10 mouse cellular contexts compared by ENCODE assay signal in the genomic region with DNA sequence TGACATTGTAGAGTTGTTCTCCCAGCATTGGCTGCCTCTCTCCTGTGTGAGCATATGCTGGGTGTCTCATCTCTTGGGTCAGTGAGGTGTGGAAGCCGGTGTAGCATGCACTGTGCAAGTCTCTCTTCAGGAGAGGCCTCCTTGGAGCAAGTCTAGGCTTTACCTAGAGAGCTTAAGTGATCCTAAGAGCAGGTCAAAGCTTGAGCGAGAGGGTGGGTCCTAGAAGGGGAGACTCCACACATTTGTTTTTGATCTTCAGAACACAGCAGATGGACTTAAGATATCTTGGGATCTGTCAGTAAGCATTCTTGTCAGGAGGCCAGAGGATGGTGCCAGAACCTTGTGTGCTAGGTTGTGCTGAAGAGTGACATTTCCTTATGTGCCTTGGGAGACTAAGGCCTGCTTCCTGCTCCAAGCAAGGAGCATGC.
DNase-seq lines count a peak whose midpoint lies in the region; ATAC-seq and TF ChIP-seq lines count a peak whose summit lies in the region.
"Had no signal": no experiment of that assay in that cellular context is flagged by ENCODE, and none has a peak within 500 bp of the region (broad histone marks: within the 10 kb centered on the region; RNA-seq: fewer than 3 reads in every experiment).

No protein-coding gene starts in this region.

- no peak for ATAC-seq in forebrain, embryonic 14.5 days
- ATAC-seq in forebrain, postnatal 0 days = no peak; the same call in 1 of the 2 replicates
- no peak for ATAC-seq in hindbrain, embryonic 12.5 days (ENCODE audit: low FRiP score)

- H3K27ac ChIP-seq in forebrain, embryonic 14.5 days (ENCODE audit: low read depth, low read length) = no peak overlapping the region
- H3K27ac ChIP-seq in forebrain, postnatal 0 days (ENCODE audit: low read depth, low read length) = no peak overlapping the region
- no peak overlapping the region for H3K27ac ChIP-seq in thymus, adult 2 months (ENCODE audit: control insufficient read depth, insufficient read depth, low read length)
- H3K27ac ChIP-seq in hindbrain, embryonic 12.5 days = no peak overlapping the region
- H3K27ac ChIP-seq: midbrain, embryonic 10.5 days had no signal

- no peaks in the 10 kb centered on the region for H3K27me3 ChIP-seq in forebrain, embryonic 14.5 days (replicated peaks; ENCODE audit: control insufficient read depth, insufficient read depth, low read length)
- no peaks in the 10 kb centered on the region for H3K27me3 ChIP-seq in forebrain, postnatal 0 days (ENCODE audit: insufficient read depth, low read length)
- no peaks in the 10 kb centered on the region for H3K27me3 ChIP-seq in thymus, adult 2 months (ENCODE audit: control insufficient read depth, insufficient read depth, low read length)
- no peaks in the 10 kb centered on the region for H3K27me3 ChIP-seq in hindbrain, embryonic 12.5 days

- H3K9ac ChIP-seq in forebrain, embryonic 14.5 days (ENCODE audit: low read length) = no peak overlapping the region
- H3K9ac ChIP-seq in forebrain, postnatal 0 days = no peak overlapping the region
- H3K9ac ChIP-seq in hindbrain, embryonic 12.5 days = no peak overlapping the region

- H3K36me3 ChIP-seq in forebrain, embryonic 14.5 days (ENCODE audit: control insufficient read depth, insufficient read depth, low read length) = no peaks in the 10 kb centered on the region
- H3K36me3 ChIP-seq in forebrain, postnatal 0 days (ENCODE audit: insufficient read depth) = no peaks in the 10 kb centered on the region
- H3K36me3 ChIP-seq in thymus, adult 2 months (ENCODE audit: control insufficient read depth, insufficient read depth, low read length) = no peaks in the 10 kb centered on the region
- H3K36me3 ChIP-seq in hindbrain, embryonic 12.5 days = no peaks in the 10 kb centered on the region
- H3K36me3 ChIP-seq: midbrain, embryonic 10.5 days had no signal

- no peak for TF ChIP-seq POLR2A in thymus, adult 2 months (IDR thresholded peaks at IDR 0.05; ENCODE audit: control insufficient read depth, extremely low read depth, insufficient read depth, low read length, poor library complexity)

- H3K9me3 ChIP-seq in forebrain, embryonic 14.5 days (replicated peaks; ENCODE audit: control insufficient read depth, low read length) = no peaks in the 10 kb centered on the region
- H3K9me3 ChIP-seq in forebrain, postnatal 0 days (ENCODE audit: low read length) = no peaks in the 10 kb centered on the region
- no peaks in the 10 kb centered on the region for H3K9me3 ChIP-seq in hindbrain, embryonic 12.5 days (replicated peaks)
- H3K9me3 ChIP-seq: midbrain, embryonic 10.5 days had no signal

- no peak overlapping the region for H3K4me2 ChIP-seq in forebrain, embryonic 14.5 days (ENCODE audit: low read length)
- no peak overlapping the region for H3K4me2 ChIP-seq in forebrain, postnatal 0 days (ENCODE audit: low read depth)
- no peak overlapping the region for H3K4me2 ChIP-seq in hindbrain, embryonic 12.5 days (replicated peaks)

- H3K4me1 ChIP-seq in forebrain, embryonic 14.5 days (ENCODE audit: control insufficient read depth, insufficient read depth, low read length) = no peaks in the 10 kb centered on the region
- no peaks in the 10 kb centered on the region for H3K4me1 ChIP-seq in forebrain, postnatal 0 days (ENCODE audit: insufficient read depth)
- no peaks in the 10 kb centered on the region for H3K4me1 ChIP-seq in thymus, adult 2 months (replicated peaks; ENCODE audit: control insufficient read depth, insufficient read depth, low read length)
- no peaks in the 10 kb centered on the region for H3K4me1 ChIP-seq in hindbrain, embryonic 12.5 days

- no peak overlapping the region for H3K4me3 ChIP-seq in forebrain, embryonic 14.5 days (ENCODE audit: low read depth, low read length)
- no peak overlapping the region for H3K4me3 ChIP-seq in forebrain, postnatal 0 days (ENCODE audit: low read depth, low read length)
- no peak overlapping the region for H3K4me3 ChIP-seq in thymus, adult 2 months (ENCODE audit: control insufficient read depth, insufficient read depth, low read length)
- no peak overlapping the region for H3K4me3 ChIP-seq in hindbrain, embryonic 12.5 days
- H3K4me3 ChIP-seq: erythroblast, embryonic 14.5 days; midbrain, embryonic 10.5 days had no signal

- no peak; the same call in 1 of the 2 replicates for TF ChIP-seq CTCF in forebrain, postnatal 0 days (IDR thresholded peaks at IDR 0.05; ENCODE audit: low read depth)
- no peak for TF ChIP-seq CTCF in thymus, adult 2 months (IDR thresholded peaks at IDR 0.05; ENCODE audit: borderline replicate concordance, control insufficient read depth, extremely low read depth, insufficient read depth, low read length, poor library complexity)

- peak; percentile 25 for DNase-seq in forebrain, embryonic 14.5 days (ENCODE audit: low spot score)
- DNase-seq in forebrain, postnatal 0 days = no peak
- peak; percentile 71 for DNase-seq in 3T3-L1 (ENCODE audit: low read depth, low spot score)
- DNase-seq in cerebellum, adult 9-11 months = peak; percentile 79
- peak; percentile 43 for DNase-seq in kidney, postnatal 10 days
- no peak for DNase-seq in thymus, adult 2 months
- no peak for DNase-seq in spleen, adult 18-20 months

- WGBS in forebrain, embryonic 14.5 days = 90% methylated on average over 2 of the region's 2 CpGs
- WGBS in forebrain, postnatal 0 days = 76% methylated on average over 2 of the region's 2 CpGs
- 93% methylated on average over 2 of the region's 2 CpGs for WGBS in thymus, adult 2 months
- WGBS in hindbrain, embryonic 12.5 days = 93% methylated on average over 2 of the region's 2 CpGs

Comparison
In these comparisons a context has a peak if more than half of its experiments do, and no peak if none do; other contexts are left out.
1. DNase-seq: peak in forebrain, embryonic 14.5 days (single experiment), 3T3-L1 (single experiment), cerebellum, adult 9-11 months (single experiment) and kidney, postnatal 10 days (single experiment); none in forebrain, postnatal 0 days (single experiment), thymus, adult 2 months (single experiment) and spleen, adult 18-20 months (0 of 2).